Mouse (Mus musculus): ENCODE results near the gene Pakap. TPM values are rescaled to one million over a fixed set of nuclear protein-coding genes. Genes with fewer than 3 reads are reported as not detected.
A peak's percentile ranks its signal among the peaks of the same experiment; 100 is the strongest.

The Pakap gene
- polyA plus RNA-seq, 1 experiment from 2014 or later = 57.2 TPM

DNA sequence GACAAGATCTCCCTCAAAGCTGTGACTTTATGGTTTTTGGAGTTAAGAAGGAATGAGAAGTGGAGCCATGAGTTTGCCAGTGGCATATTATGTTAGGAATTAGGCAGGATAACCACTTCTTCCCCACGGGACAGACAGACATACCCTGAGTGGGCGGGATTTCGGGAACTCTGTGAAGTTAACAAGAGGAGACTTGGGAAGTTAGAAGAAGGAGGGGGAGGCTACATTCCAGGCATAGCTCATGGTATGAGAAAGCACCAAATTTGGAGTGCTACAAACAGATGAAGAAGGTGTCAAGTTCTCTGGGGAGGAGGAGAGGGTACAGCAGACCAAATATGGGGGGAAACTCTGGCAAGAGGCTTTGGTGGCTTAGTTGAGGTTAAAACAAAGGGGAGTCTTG, 8.0 kb upstream of the Pakap start:
- Histone ChIP-seq H3K4me2 (0 out of 2 replicates have a peak overlapping the region, but pooled peaks have one; percentile 15), H3K4me1 (ENCODE audit: insufficient read depth) (peaks cover 11% of the 10 kb centered on the region), H3K27me3 (ENCODE audit: insufficient read depth, low read length) (no peaks in the 10 kb centered on the region), H3K4me3 (ENCODE audit: low read depth, low read length) (no peak overlapping the region), H3K27ac (ENCODE audit: low read depth) (peak overlapping the region; percentile 71), H3K36me3 (ENCODE audit: insufficient read depth) (no peaks in the 10 kb centered on the region), H3K9ac (no peak overlapping the region), H3K9me3 (ENCODE audit: low read depth, low read length) (no peaks in the 10 kb centered on the region)
- ATAC-seq (ENCODE audit: insufficient read depth) (peak; percentile 81), DNase-seq (peak; percentile 74)
- no peak for TF ChIP-seq CTCF (IDR thresholded peaks at IDR 0.05; ENCODE audit: low read depth)
- WGBS = 32% methylated on average over 3 of the region's 3 CpGs

DNA sequence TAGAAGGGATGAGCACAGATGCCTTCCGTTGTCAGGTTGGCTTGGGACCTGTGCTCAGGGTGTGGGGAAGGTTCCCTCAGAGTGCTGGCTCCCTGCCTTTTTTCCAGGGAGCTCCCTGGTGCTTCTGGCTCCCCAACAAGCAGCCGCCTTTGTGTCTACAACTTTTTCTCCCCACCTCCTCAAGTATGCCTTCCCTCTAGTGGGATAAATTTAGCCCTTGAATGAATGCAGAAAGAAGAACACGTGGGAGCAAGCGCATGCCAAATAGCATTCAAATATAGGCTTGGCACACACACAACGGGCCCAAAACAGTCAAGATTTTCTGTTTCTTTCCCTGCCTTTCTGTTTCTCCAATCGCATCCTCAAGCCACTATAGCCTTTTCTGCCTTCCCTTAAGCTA, 6.9 kb upstream of the Pakap start:
- WGBS = 63% methylated on average over 6 of the region's 6 CpGs
- DNase-seq (peak; percentile 64), ATAC-seq (ENCODE audit: insufficient read depth) (0 out of 2 replicates have a peak, but pooled peaks have one; percentile 16)
- H3K27me3 ChIP-seq (ENCODE audit: insufficient read depth, low read length) = no peaks in the 10 kb centered on the region
- no peaks in the 10 kb centered on the region for H3K36me3 ChIP-seq (ENCODE audit: insufficient read depth)
- no peak overlapping the region for H3K4me2 ChIP-seq
- no peaks in the 10 kb centered on the region for H3K9me3 ChIP-seq (ENCODE audit: low read depth, low read length)
- H3K9ac ChIP-seq = no peak overlapping the region
- peaks cover 11% of the 10 kb centered on the region for H3K4me1 ChIP-seq (ENCODE audit: insufficient read depth)
- no peak for TF ChIP-seq CTCF (IDR thresholded peaks at IDR 0.05; ENCODE audit: low read depth)
- no peak overlapping the region for H3K4me3 ChIP-seq (ENCODE audit: low read depth, low read length)
- peak overlapping the region; percentile 71 for H3K27ac ChIP-seq (ENCODE audit: low read depth)

DNA sequence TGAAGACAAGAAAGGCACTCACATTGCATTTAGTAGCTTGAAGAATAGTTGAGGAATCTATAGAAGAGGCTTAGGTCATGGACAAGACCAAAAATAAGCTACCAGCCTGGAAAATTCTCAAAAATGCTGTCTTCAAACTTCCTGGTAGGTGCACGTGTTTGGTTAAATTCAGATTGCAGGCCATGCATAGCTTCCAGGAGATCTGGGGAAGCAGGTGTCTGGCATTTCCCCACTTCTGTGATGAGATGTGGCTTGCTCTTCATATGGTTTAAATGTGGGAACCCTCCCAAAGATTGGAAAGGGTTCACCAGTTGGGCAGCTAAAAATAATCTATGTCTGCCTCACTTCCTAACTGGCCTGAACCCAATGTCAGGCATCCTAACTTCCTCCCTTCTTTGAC, 2.7 kb upstream of the Pakap start:
- no peak for TF ChIP-seq CTCF (IDR thresholded peaks at IDR 0.05; ENCODE audit: low read depth)
- Histone ChIP-seq H3K36me3 (ENCODE audit: insufficient read depth) (no peaks in the 10 kb centered on the region), H3K27ac (ENCODE audit: low read depth) (no peak overlapping the region), H3K4me3 (ENCODE audit: low read depth, low read length) (no peak overlapping the region), H3K4me2 (no peak overlapping the region), H3K9ac (no peak overlapping the region), H3K9me3 (ENCODE audit: low read depth, low read length) (no peaks in the 10 kb centered on the region), H3K4me1 (ENCODE audit: insufficient read depth) (peaks cover 17% of the 10 kb centered on the region), H3K27me3 (ENCODE audit: insufficient read depth, low read length) (no peaks in the 10 kb centered on the region)
- DNase-seq = no peak
- ATAC-seq (ENCODE audit: insufficient read depth) = no peak
- 79% methylated on average over 1 of the region's 1 CpGs for WGBS

DNA sequence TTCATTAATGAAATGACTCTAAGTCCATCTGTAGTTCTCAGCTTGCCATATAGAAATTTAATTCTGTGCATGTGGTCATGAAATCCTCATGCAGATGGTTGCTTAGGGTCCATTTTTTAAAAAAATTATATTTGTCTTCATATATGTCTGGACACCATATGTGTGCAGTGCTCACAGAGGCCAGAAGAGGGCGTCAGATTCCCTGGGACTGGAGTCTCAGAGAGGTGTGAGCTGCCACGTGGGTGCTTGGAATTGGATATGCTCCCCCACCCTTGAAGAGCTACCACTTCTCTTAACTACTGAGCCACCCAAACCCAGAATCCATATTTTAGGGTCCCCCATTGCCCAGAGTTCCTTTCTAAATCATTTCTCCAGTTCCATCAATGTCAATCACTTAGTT, 2.2 kb upstream of the Pakap start:
- H3K4me3 ChIP-seq (ENCODE audit: low read depth, low read length) = no peak overlapping the region

DNA sequence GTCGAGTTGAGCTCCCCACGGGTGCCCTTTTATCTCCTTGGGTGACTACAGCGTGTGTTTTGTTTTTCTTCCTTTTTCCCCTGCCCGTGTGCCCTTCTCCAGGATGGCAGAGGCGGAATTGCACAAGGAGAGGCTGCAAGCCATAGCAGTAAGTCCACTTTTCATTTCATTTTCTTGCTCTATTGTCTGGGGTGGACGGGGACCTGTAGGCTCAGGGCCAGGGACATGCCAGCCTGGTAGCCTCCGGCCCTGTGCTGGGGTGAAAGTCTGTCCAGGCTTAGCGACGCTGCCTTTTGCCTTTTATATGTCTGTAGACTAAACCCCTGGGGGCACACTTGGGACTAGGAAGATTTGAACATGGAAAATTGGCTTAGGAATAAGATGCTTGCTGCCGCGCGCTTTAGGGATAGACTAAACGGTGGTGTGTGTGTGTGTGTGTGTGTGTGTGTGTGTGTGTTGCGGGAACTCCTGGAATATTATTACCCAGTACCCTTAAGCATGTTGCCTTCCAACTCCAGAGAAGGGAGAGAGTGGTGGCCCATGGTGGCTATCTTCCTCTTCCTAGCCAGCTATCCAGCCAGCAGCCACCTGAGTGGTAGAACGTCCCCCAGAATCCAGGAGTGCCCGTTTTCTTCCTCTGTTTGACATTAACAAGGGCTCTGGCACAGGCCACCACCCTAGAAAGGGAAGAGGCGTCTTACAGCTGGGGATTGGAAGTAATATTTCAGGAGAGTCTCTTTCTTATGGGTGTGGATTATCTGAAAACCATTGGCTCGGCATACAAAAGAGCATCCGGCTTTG, 489 bp downstream of the Pakap start:
- peak overlapping the region; percentile 94 for H3K27ac ChIP-seq (ENCODE audit: low read depth)
- H3K4me1 ChIP-seq (ENCODE audit: insufficient read depth) = peaks cover 6% of the 10 kb centered on the region; the same call in 1 of the 2 replicates
- TF ChIP-seq CTCF (IDR thresholded peaks at IDR 0.05; ENCODE audit: low read depth) = no peak
- no peaks in the 10 kb centered on the region for H3K27me3 ChIP-seq (ENCODE audit: insufficient read depth, low read length)
- DNase-seq (peak; percentile 56), ATAC-seq (ENCODE audit: insufficient read depth) (peak; percentile 42)
- peak overlapping the region; percentile 81 for H3K9ac ChIP-seq
- peak overlapping the region; percentile 61 for H3K4me3 ChIP-seq (ENCODE audit: low read depth, low read length)
- 21% methylated on average over 19 of the region's 19 CpGs for WGBS
- H3K4me2 ChIP-seq = peak overlapping the region; percentile 76
- H3K9me3 ChIP-seq (ENCODE audit: low read depth, low read length) = no peaks in the 10 kb centered on the region
- H3K36me3 ChIP-seq (ENCODE audit: insufficient read depth) = no peaks in the 10 kb centered on the region

More for the DNA sequence above, 2.2 kb upstream of the Pakap start:
- Histone ChIP-seq H3K27me3 (ENCODE audit: insufficient read depth, low read length) (no peaks in the 10 kb centered on the region), H3K36me3 (ENCODE audit: insufficient read depth) (no peaks in the 10 kb centered on the region), H3K9ac (no peak overlapping the region), H3K4me2 (no peak overlapping the region), H3K27ac (ENCODE audit: low read depth) (no peak overlapping the region), H3K9me3 (ENCODE audit: low read depth, low read length) (no peaks in the 10 kb centered on the region), H3K4me1 (ENCODE audit: insufficient read depth) (peaks cover 14% of the 10 kb centered on the region)
- ATAC-seq (ENCODE audit: insufficient read depth) (no peak), DNase-seq (no peak)
- 61% methylated on average over 2 of the region's 2 CpGs for WGBS
- peak; percentile 31 for TF ChIP-seq CTCF (IDR thresholded peaks at IDR 0.05; ENCODE audit: low read depth)

DNA sequence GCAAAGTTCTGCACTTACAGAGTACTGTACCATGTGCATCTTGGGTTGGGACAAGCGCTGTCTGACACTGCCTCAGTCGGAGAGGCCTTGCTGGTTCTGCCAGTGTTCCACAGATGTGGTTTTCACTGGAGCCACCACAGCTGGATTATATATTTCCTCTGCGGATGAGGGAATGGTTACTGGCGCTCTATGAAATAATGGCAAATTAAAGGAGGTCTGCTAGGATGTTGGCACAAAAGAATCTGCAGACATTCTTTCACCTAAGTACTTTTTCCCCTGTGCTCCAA, 1.0 kb downstream of the Pakap start:
- Histone ChIP-seq H3K4me3 (ENCODE audit: low read depth, low read length) (peak overlapping the region; percentile 61), H3K9me3 (ENCODE audit: low read depth, low read length) (no peaks in the 10 kb centered on the region), H3K4me2 (peak overlapping the region; percentile 76), H3K9ac (peak overlapping the region; percentile 81), H3K27me3 (ENCODE audit: insufficient read depth, low read length) (no peaks in the 10 kb centered on the region), H3K4me1 (ENCODE audit: insufficient read depth) (peaks cover 6% of the 10 kb centered on the region; the same call in 1 of the 2 replicates), H3K27ac (ENCODE audit: low read depth) (peak overlapping the region; percentile 94), H3K36me3 (ENCODE audit: insufficient read depth) (no peaks in the 10 kb centered on the region)
- DNase-seq (no peak), ATAC-seq (ENCODE audit: insufficient read depth) (no peak)
- no peak for TF ChIP-seq CTCF (IDR thresholded peaks at IDR 0.05; ENCODE audit: low read depth)
- whole genome bisulfite sequencing = 49% methylated on average over 4 of the region's 4 CpGs

DNA sequence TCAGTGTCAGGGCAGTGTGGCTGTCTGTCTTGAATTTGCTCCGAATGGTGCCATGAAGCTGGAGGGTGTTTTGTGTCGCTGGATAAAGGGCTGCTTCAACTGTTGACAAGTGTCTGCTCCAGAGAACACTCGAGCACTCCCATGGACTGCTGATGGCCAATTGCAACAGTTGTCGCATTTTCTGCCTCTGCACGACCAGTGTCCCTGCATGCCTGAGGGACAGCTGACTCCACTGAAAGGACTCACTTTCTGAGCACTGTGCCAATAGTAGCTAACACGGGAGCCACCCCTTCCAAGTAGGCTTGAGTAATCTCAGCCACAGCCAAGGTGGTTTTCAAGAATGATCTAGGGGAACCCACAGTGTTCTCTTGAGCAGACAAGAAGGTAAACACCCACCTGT, 1.7 kb downstream of the Pakap start:
- H3K27me3 ChIP-seq (ENCODE audit: insufficient read depth, low read length) = no peaks in the 10 kb centered on the region
- H3K9me3 ChIP-seq (ENCODE audit: low read depth, low read length) = no peaks in the 10 kb centered on the region
- H3K4me1 ChIP-seq (ENCODE audit: insufficient read depth) = peaks cover 9% of the 10 kb centered on the region; the same call in 1 of the 2 replicates
- H3K4me3 ChIP-seq (ENCODE audit: low read depth, low read length) = peak overlapping the region; percentile 61
- WGBS = 35% methylated on average over 6 of the region's 6 CpGs
- no peaks in the 10 kb centered on the region for H3K36me3 ChIP-seq (ENCODE audit: insufficient read depth)
- H3K9ac ChIP-seq = peak overlapping the region; percentile 81
- H3K4me2 ChIP-seq = peak overlapping the region; percentile 76
- DNase-seq (peak; percentile 49), ATAC-seq (ENCODE audit: insufficient read depth) (no peak)
- peak overlapping the region; percentile 94 for H3K27ac ChIP-seq (ENCODE audit: low read depth)
- TF ChIP-seq CTCF (IDR thresholded peaks at IDR 0.05; ENCODE audit: low read depth) = no peak
